Mouse (Mus musculus) embryonic facial prominence, embryonic 15.5 days (tissue): Measurements from ENCODE around the gene Tprg. TPM values are rescaled to one million over a fixed set of nuclear protein-coding genes. Genes with fewer than 3 reads are reported as not detected.

Source experiments
- ATAC-seq: fragments of 200-750 bp; cut with Nextera tagmentation; 2 replicates; pipeline ENCODE4 v1.8.0; 2017; ENCODE audit warnings: low read depth, moderate TSS enrichment; ENCODE audit not compliant: insufficient number of reproducible peaks, low FRiP score, low TSS enrichment
- H3K27ac ChIP-seq: fragments of 300-500 bp; sonication (generic); replicated peaks from 2 replicates; pipeline ENCODE4 v1.5.1; 2015; ENCODE audit warnings: mild to moderate bottlenecking, inconsistent platforms
- H3K27me3 ChIP-seq: fragments of 300-500 bp; sonication (generic); 2 replicates; pipeline ENCODE4 v1.6.1; 2015; ENCODE audit warnings: inconsistent platforms
- H3K36me3 ChIP-seq: fragments of 300-500 bp; sonication (generic); 2 replicates; pipeline ENCODE4 v1.6.1; 2015; ENCODE audit warnings: mild to moderate bottlenecking, inconsistent platforms
- H3K4me1 ChIP-seq: fragments of 300-500 bp; sonication (generic); 2 replicates; pipeline ENCODE4 v1.6.1; 2015; ENCODE audit warnings: inconsistent platforms
- H3K4me2 ChIP-seq: fragments of 300-500 bp; sonication (generic); replicated peaks from 2 replicates; pipeline ENCODE4 v1.6.1; 2015; ENCODE audit warnings: mild to moderate bottlenecking, inconsistent platforms
- H3K4me3 ChIP-seq: fragments of 300-500 bp; sonication (generic); replicated peaks from 2 replicates; pipeline ENCODE4 v1.5.1; 2015; ENCODE audit warnings: mild to moderate bottlenecking, inconsistent platforms
- H3K9ac ChIP-seq: fragments of 300-500 bp; sonication (generic); 2 replicates; pipeline ENCODE4 v1.6.1; 2015; ENCODE audit warnings: inconsistent platforms
- H3K9me3 ChIP-seq: fragments of 300-500 bp; sonication (generic); replicated peaks from 2 replicates; pipeline ENCODE4 v1.6.1; 2016; ENCODE audit warnings: inconsistent platforms
- WGBS: fragments of 180-500 bp; shearing (Covaris S2); methylation state at CpG from one replicate; pipeline ENCODE4 v1.1.7; 2015; 5-methylcytosine and 5-hydroxymethylcytosine counted together
- polyA plus RNA-seq: library from polyadenylated mRNA; unstranded; fragments of >200 nt; fragmentation: Nextera tagmentation; extraction: Ambion mirVana; gene quantifications from 2 replicates; pipeline ENCODE4 v1.2.1, GENCODE M21; 2015

The Tprg gene
- polyA plus RNA-seq, 1 experiment from 2014 or later: 12.2 TPM

- 82% methylated on average over 11 of the region's 11 CpGs for WGBS
- Histone ChIP-seq H3K9me3 (no peaks in the 10 kb centered on the region), H3K4me1 (no peaks in the 10 kb centered on the region), H3K9ac (no peak overlapping the region), H3K4me3 (no peak overlapping the region), H3K27ac (no peak overlapping the region), H3K27me3 (no peaks in the 10 kb centered on the region), H3K4me2 (no peak overlapping the region), H3K36me3 (no peaks in the 10 kb centered on the region)
- ATAC-seq: no peak
Measured at GRCm38 (mm10) chr16:25265177-25265576, 21.4 kb upstream of the Tprg start.

- H3K27ac ChIP-seq: no peak overlapping the region
- ATAC-seq: no peak
- H3K36me3 ChIP-seq: no peaks in the 10 kb centered on the region
- WGBS: 36% methylated on average over 4 of the region's 4 CpGs
- H3K4me1 ChIP-seq: no peaks in the 10 kb centered on the region
- no peaks in the 10 kb centered on the region for H3K27me3 ChIP-seq
- no peaks in the 10 kb centered on the region for H3K9me3 ChIP-seq
- H3K4me2 ChIP-seq: no peak overlapping the region
- no peak overlapping the region for H3K9ac ChIP-seq
- no peak overlapping the region for H3K4me3 ChIP-seq
Measured at GRCm38 (mm10) chr16:25268276-25268675, 18.3 kb upstream of the Tprg start.

DNA sequence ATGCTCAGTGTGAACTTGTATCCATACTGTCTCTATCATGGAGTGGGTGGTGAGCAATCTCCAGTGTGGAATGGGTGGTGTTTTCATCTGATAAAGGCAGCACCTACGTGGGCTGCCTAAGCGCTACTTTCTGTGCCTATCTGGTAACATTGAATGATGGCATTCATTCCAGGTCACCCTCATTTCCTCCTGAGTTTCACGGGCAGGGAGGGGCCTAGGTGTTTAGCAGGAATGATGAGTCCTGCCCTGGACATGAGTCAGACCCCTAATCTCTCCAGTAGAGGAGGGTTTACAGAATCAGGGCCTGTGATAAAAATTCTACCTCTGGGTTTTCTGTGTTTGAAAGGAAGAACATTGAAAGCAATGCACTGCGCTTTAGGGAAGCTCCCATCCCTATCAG, 4.1 kb upstream of the Tprg start:
- ATAC-seq: no peak
- H3K9ac ChIP-seq: no peak overlapping the region
- no peak overlapping the region for H3K4me2 ChIP-seq
- 78% methylated on average over 4 of the region's 4 CpGs for WGBS
- H3K36me3 ChIP-seq: no peaks in the 10 kb centered on the region
- H3K4me3 ChIP-seq: no peak overlapping the region
- no peaks in the 10 kb centered on the region for H3K4me1 ChIP-seq
- H3K27me3 ChIP-seq: no peaks in the 10 kb centered on the region
- H3K27ac ChIP-seq: no peak overlapping the region; the same call in 1 of the 2 replicates
- H3K9me3 ChIP-seq: no peaks in the 10 kb centered on the region

GRCm38 (mm10) chr16:25293753-25294152, 7.1 kb downstream of the Tprg start:
- Histone ChIP-seq H3K9me3 (no peaks in the 10 kb centered on the region), H3K27me3 (no peaks in the 10 kb centered on the region)
- WGBS: 74% methylated on average over 2 of the region's 2 CpGs

DNA sequence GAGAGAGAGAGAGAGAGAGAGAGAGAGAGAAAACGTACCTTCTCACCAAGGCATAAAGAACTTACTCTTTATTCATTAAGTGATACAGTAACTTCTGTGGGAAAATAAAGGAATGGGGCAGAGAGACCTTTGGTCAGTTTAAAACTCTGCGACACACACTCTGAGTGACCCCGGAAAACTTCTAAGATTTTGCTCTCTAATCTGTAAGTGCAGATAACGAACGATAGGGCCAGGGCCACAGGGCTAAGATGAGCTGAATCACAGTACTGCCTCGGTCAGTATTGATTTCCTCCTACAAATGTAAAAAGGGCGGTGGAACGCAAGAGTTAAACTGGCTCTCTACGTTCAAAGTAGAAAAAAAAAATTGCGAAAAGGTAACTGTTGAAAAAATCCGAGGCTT, 8.9 kb downstream of the Tprg start:
- no peak overlapping the region for H3K9ac ChIP-seq
- H3K4me2 ChIP-seq: no peak overlapping the region
- H3K4me3 ChIP-seq: no peak overlapping the region
- ATAC-seq: no peak
- H3K9me3 ChIP-seq: no peaks in the 10 kb centered on the region
- H3K27ac ChIP-seq: no peak overlapping the region
- 87% methylated on average over 11 of the region's 11 CpGs for WGBS
- H3K36me3 ChIP-seq: no peaks in the 10 kb centered on the region
- H3K4me1 ChIP-seq: no peaks in the 10 kb centered on the region
- no peaks in the 10 kb centered on the region for H3K27me3 ChIP-seq

More at GRCm38 (mm10) chr16:25293753-25294152, 7.1 kb downstream of the Tprg start:
- H3K4me3 ChIP-seq: no peak overlapping the region
- H3K9ac ChIP-seq: no peak overlapping the region
- no peaks in the 10 kb centered on the region for H3K4me1 ChIP-seq
- no peak overlapping the region for H3K27ac ChIP-seq
- no peak overlapping the region for H3K4me2 ChIP-seq
- no peak for ATAC-seq
- H3K36me3 ChIP-seq: no peaks in the 10 kb centered on the region

DNA sequence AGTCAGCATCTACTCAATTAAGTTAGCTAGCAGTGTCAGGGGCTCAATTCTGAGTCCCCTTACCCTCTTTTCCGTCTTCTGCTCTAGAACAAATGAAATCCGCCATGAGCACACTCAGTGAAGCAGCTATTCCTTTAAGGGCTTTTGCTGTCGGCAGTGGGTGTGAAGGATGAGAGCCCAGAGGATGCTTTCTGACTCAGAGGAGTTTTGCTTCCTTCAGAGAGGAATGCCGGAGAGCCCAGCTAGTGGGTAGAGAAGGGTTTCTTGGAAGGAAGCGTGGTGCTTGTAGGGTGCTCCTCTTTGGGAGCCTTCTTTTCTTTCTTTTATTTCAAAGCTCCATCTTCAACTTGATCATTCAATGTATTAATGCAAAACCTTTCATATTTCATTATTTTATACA, 10.1 kb downstream of the Tprg start:
- 83% methylated on average over 5 of the region's 5 CpGs for WGBS
- Histone ChIP-seq H3K27ac (no peak overlapping the region), H3K4me2 (no peak overlapping the region), H3K27me3 (no peaks in the 10 kb centered on the region), H3K9me3 (no peaks in the 10 kb centered on the region), H3K9ac (no peak overlapping the region), H3K4me3 (no peak overlapping the region), H3K4me1 (no peaks in the 10 kb centered on the region), H3K36me3 (no peaks in the 10 kb centered on the region)
- no peak for ATAC-seq

GRCm38 (mm10) chr16:25298204-25298603, 11.6 kb downstream of the Tprg start:
- no peak for ATAC-seq
- H3K9me3 ChIP-seq: no peaks in the 10 kb centered on the region
- WGBS: 68% methylated on average over 1 of the region's 1 CpGs

DNA sequence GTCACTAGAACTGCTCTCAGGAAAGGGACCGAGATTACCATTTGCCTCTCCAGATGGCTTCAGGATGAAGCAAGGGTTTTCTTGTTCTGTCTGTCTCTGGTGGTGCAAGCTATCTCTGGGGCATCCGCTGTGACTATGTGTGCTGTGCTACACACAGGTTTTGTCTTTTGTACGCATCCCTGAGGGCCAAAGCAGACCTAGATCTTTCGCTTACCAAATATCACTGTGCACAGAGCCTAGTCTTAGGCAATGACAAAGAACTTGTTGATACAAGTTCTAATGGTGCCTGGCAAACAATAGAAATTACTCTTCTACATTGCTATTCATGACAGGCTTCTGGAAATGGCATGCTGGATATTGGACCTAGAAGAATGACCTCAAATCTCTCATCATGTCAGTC, 16.0 kb downstream of the Tprg start:
- WGBS: 87% methylated on average over 4 of the region's 4 CpGs
- H3K9ac ChIP-seq: no peak overlapping the region
- H3K27me3 ChIP-seq: no peaks in the 10 kb centered on the region
- no peaks in the 10 kb centered on the region for H3K4me1 ChIP-seq
- H3K27ac ChIP-seq: no peak overlapping the region
- H3K4me2 ChIP-seq: no peak overlapping the region
- no peak for ATAC-seq
- H3K9me3 ChIP-seq: no peaks in the 10 kb centered on the region
- H3K36me3 ChIP-seq: no peaks in the 10 kb centered on the region
- H3K4me3 ChIP-seq: no peak overlapping the region

More at GRCm38 (mm10) chr16:25298204-25298603, 11.6 kb downstream of the Tprg start:
- Histone ChIP-seq H3K4me2 (no peak overlapping the region), H3K27me3 (no peaks in the 10 kb centered on the region), H3K27ac (no peak overlapping the region), H3K4me3 (no peak overlapping the region), H3K4me1 (no peaks in the 10 kb centered on the region), H3K9ac (no peak overlapping the region), H3K36me3 (no peaks in the 10 kb centered on the region)

DNA sequence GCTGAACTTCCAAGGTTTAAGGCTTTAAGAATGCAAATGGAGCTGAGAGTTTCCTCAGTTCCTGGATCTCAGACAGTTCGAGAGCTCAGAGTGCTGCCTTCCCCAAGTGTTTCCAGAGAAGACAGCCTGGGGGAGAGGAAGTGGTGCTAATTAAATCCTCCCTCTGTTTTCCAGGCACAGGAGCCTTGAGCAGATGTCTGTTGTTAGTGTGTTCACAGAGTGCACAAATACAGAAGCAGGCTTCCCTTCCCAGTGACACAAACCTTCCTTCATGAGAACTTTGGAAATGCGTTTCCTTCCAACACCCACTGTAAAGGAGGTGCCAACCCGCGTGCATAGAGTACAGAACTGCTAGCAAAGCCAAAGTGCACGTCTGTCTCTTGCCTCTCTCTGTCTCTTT, 27.4 kb downstream of the Tprg start:
- Histone ChIP-seq H3K9me3 (no peaks in the 10 kb centered on the region), H3K9ac (no peak overlapping the region), H3K27me3 (no peaks in the 10 kb centered on the region), H3K4me1 (peaks cover 8% of the 10 kb centered on the region; the same call in 1 of the 2 replicates), H3K27ac (no peak overlapping the region), H3K36me3 (no peaks in the 10 kb centered on the region), H3K4me3 (no peak overlapping the region), H3K4me2 (no peak overlapping the region)
- WGBS: 48% methylated on average over 5 of the region's 5 CpGs
- no peak; the same call in 1 of the 2 replicates for ATAC-seq

GRCm38 (mm10) chr16:25315090-25315489, 28.5 kb downstream of the Tprg start:
- no peak for ATAC-seq
- H3K4me1 ChIP-seq: peaks cover 8% of the 10 kb centered on the region; the same call in 1 of the 2 replicates
- no peak overlapping the region for H3K4me2 ChIP-seq
- H3K36me3 ChIP-seq: no peaks in the 10 kb centered on the region
- H3K9me3 ChIP-seq: no peaks in the 10 kb centered on the region
- 45% methylated on average over 3 of the region's 3 CpGs for WGBS
- H3K27me3 ChIP-seq: no peaks in the 10 kb centered on the region
- no peak overlapping the region for H3K27ac ChIP-seq
- H3K4me3 ChIP-seq: no peak overlapping the region
- no peak overlapping the region for H3K9ac ChIP-seq

DNA sequence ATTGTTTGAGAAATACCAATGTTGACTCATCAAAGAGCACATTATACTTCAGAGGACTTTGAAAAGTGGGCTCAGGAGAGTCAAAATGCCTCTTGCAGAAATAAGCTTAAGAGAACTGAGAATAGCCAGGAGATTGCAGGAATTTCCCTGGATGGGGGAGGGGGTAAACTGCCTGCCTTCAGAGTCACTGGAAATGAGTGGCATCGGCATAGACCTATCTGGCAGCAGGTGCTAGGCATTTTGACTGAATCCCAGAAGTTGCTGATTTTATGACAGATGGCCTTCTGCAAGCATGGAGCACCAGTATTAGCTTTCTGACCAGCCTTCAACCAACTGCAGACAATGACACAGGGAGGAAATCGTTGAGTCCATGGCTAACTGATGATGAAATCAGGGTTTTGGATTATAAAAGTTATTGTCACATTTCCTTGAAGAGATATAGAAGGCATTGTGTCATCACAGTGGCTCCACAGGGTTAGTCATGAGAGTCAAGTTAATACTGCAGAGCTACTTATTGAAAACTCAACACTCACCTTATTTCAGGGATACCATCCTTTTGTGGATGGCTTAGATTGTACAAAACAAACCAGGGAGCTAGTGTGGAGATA, 39.1 kb downstream of the Tprg start:
- Histone ChIP-seq H3K4me1 (no peaks in the 10 kb centered on the region), H3K27me3 (no peaks in the 10 kb centered on the region), H3K4me2 (no peak overlapping the region), H3K9ac (no peak overlapping the region), H3K9me3 (no peaks in the 10 kb centered on the region), H3K36me3 (no peaks in the 10 kb centered on the region), H3K27ac (no peak overlapping the region), H3K4me3 (no peak overlapping the region)
- 83% methylated on average over 2 of the region's 2 CpGs for WGBS
- ATAC-seq: no peak
